Mouse (Mus musculus): ENCODE measurements at regions not wholly inside any gene's neighbourhood (a gene's known extent, or its start where the extent isn't known, plus 50 kb on each side); places are given as distances from the start of the nearest gene placed in this dataset.

GRCm38 (mm10) chr7:119251679-119252078 is 67.3 kb upstream of the Gpr139 start:
- DNase-seq (ENCODE audit: low spot score in 2 of 2) = no peak

GRCm38 (mm10) chr7:119250381-119250780 is 66.0 kb upstream of the Gpr139 start:
- DNase-seq (ENCODE audit: low spot score in 2 of 2) = peak in 1 of 2 experiments; percentile 65

- DNase-seq (ENCODE audit: low spot score in 2 of 2) = no peak
Measured at GRCm38 (mm10) chr7:119244785-119245184, 60.4 kb upstream of the Gpr139 start.

DNA sequence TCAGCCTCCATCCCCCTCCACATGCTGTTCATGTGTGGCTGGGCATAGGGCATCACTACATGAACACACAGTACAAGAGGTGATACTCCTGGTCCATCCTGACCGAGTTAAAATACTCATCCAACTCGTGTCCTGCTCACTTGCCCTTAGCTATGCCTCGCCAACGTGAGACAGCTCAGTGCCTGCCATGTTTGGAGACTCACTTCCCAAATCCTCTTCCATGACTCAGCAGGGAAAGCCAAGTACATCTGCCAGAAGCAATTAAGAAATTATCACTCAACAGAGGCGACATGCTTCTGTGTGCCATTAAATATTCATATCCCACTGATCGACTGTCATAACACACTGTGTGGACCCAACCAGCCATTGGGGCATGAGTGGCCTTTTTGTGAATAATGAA is 51.9 kb upstream of the Gpr139 start:
- DNase-seq (ENCODE audit: low spot score in 2 of 2) = peak in 1 of 2 experiments; percentile 19
